Mouse (Mus musculus) cerebellum, postnatal 10 days (tissue): ENCODE results near the gene Myh9.
"Not testable (repeated sequence)": the region's sequence is repeated elsewhere in the genome, so short reads cannot be mapped to it uniquely, and the experiment has no call there.

ENCODE experiments used
- DNase-seq, 2 experiments: peaks; one replicate each; pipeline ENCODE4 v3.0.0; 2021; ENCODE audit warnings: mixed read lengths in 2 of 2

Myh9 gene

GRCm38 (mm10) chr15:77752443-77752842 is 89.5 kb downstream of the Myh9 start:
- DNase-seq: peak in 1 of 2 experiments; percentile 13

DNA sequence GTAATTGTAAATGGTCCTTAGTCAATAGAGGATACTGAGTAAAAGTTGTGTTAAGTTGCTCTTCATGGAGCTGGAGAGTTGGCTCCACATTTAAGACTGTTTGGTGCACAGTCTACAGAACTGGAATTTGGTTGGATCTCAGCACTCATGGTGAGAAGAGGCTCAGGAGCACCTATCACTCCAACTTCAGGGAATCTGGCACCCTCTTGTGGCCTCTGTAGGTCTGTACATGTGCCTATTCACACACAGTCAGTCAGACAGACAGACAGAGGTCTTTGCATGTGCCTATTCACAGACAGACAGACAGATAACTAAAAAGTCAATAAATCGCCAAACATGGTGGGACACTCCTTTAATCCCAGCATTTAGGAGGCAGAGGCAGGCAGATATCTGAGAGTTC is 91.5 kb downstream of the Myh9 start:
- peak; percentile 70 to 73 for DNase-seq

- DNase-seq: peak; percentile 89 to 92
Measured at GRCm38 (mm10) chr15:77749717-77750116, 92.3 kb downstream of the Myh9 start.

DNA sequence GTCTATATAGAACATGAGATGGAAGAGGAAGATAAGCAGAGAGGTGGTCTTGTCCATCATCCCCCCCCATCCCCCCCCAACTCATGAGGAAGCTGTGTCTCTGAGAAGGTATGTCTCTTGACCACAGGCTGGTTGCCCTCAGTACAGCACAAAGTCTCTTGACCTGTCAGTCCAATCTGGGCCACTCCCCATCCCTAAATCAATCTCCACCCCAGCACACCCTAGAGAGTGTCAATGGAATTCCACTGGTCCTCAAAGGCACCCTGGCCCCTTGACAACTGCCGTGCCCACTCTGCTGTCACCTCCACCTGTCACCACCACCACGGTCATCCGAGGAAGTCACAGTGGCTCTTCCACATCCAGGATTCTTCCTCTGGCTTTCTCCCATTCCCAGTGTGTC is 93.6 kb downstream of the Myh9 start:
- peak in 1 of 2 experiments; percentile 12 for DNase-seq

DNA sequence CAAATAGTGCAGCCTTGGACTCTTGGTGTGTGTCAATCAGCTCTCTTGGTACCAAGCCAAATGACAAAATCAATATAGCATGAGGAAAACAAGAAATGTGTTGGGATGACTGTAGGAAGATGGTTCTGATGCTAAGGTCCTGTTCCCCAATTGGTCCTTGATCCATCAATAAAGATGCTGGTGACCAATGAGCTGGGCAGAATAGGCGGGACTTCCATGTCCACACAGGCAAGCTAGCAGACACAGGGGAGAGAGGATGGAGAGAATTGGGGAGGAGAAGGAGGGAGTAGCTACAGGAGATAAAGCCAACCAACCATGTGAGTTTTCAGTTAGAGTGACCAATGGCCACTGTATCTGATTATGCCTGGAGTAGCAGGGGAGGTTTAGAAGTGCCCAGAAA is 95.6 kb downstream of the Myh9 start:
- DNase-seq: peak in 1 of 2 experiments; percentile 23

- peak; percentile 57 to 59 for DNase-seq
Measured at GRCm38 (mm10) chr15:77745081-77745480, 96.9 kb downstream of the Myh9 start.

GRCm38 (mm10) chr15:77744632-77745031 is 97.3 kb downstream of the Myh9 start:
- no peak for DNase-seq

- DNase-seq: not testable (repeated sequence)
Measured at GRCm38 (mm10) chr15:77741556-77741955, 100.4 kb downstream of the Myh9 start.

DNA sequence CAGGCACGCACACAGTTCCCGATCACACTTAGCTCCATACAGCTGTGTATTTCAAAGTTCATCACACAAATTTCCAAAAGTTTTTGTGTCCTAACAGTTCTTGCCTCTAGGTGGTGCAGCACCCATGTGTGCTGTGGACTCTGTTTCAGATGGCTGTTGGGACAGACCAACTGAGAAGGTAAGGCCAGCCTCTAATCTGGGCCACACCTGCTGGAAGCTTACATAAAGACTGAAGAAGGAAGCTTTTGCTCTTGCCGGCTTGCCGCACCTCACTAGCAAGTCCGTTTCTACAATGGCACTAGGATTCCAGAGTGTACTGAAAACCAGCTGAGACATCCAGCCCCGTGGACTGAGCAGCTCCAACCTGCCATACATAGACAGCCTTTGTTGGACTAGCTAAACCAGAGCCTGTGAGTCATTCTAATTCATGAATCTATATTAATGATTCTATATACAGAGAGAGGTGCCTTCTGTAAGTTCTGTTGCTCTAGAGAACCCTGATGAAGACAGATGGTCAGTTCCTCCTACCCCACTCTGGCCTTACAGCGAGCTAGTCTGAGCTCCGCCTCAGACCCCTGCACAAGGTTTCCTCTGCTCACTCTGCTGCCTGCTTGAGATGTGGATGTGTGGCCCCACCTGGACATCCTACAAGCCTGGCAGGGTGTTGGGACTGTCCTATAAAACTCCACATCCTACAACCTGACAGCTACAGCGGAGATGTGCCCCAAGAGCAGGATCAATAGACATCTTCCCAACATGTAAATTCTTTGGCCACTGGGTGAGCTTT is 101.3 kb downstream of the Myh9 start:
- no peak for DNase-seq

GRCm38 (mm10) chr15:77733903-77734302 is 108.1 kb downstream of the Myh9 start:
- DNase-seq: not testable (repeated sequence)

DNA sequence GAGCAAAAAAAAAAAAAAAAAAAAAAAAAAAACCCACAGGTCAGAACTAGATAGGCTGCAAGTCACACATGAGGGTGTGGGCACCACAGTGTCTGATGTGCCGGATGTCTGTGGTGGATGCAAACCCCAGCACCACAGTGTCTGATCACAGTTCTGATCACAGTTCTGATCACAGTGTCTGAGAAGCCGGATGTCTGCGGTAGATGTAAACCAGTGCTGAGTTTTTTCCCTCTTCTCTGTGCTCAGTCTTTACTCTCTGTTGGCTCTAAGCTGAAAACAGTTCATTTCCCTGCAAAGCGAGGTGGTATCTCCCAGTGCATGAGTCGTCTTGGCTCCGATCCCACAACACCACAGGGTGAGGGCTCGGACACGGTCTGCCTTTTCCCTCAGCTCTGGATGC is 108.6 kb downstream of the Myh9 start:
- peak; percentile 85 to 87 for DNase-seq

DNA sequence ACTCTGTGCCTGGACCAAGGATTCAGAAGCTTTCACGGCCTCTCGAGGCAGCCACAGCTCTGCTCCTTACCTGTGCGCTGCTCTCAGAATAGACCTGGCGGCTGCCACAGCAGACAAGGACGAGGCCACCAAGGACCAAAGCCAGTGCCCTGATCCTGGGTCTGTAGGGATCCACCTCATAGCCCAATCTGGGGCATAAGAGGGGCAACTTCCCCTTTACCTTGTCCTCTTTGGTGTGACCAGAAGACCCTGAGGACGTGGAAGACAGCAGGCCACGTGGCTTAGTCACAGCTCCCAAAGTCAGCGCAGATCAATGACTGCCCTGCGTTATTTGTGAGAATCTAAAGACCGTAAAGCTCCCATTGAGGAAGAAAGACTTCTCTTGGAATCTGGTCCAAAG is 109.1 kb downstream of the Myh9 start:
- DNase-seq: not testable (repeated sequence)

GRCm38 (mm10) chr15:77731605-77732004 is 110.4 kb downstream of the Myh9 start:
- DNase-seq: no peak

GRCm38 (mm10) chr15:77728739-77729138 is 113.2 kb downstream of the Myh9 start, which contains the start of gene Apol9b:
Apol9b (plus strand) TSS chr15:77729039.
- DNase-seq: not testable (repeated sequence)

DNA sequence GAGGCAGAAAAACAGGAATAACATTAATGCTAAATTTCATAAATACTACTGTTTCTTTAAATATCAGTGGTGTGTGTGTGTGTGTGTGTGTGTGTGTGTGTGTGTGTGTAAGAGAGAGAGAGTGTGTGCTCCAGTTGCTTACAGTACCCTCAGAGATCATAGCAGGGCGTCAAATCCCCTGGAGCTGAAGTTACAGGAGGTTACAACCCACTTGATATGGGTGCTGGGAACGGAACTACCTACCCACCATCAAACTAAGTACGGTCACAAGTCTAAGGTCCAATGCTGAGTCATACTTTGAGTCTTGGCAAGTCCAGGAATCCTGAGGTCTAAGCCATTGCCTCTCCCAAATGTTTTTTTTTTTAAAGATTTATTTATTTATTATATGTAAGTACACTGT is 114.2 kb downstream of the Myh9 start:
- DNase-seq: not testable (repeated sequence)

GRCm38 (mm10) chr15:77727139-77727538 is 114.8 kb downstream of the Myh9 start:
- peak in 1 of 2 experiments; percentile 31 for DNase-seq

- DNase-seq: peak in 1 of 2 experiments; percentile 28
Measured at GRCm38 (mm10) chr15:77725393-77726020, 116.5 kb downstream of the Myh9 start.

DNA sequence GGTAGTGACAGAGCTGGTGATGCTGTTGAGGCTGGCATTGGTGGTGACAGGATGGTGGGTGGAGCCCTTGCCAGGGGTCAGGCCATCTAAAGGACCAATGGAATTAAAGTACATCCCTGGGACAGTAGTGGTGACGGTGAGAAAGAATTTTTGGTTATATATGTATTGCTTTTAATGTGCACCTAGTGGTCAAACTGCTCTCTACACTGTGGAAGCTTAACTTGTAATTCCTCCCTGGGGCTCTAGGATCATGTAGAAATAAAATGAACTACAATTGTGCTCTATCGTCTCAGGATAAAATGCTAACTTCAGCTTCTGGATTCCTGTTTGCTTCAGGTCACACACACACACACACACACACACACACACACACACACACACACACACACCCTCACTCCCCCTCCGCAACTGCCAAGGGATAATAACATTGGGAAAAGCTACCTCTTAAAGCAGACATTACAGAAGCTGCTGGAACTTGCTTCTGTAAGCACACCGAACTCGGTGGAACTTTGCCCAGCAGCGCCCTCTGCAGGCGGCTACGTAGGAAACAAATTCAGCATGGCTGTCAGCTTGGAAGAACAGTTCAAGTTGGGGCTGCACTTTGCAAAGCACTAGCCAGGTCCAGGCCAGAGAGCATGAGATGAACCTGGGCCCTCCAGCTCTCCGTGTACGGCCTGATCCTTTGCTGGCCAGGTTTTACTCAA is 117.6 kb downstream of the Myh9 start:
- not testable (repeated sequence) for DNase-seq

DNA sequence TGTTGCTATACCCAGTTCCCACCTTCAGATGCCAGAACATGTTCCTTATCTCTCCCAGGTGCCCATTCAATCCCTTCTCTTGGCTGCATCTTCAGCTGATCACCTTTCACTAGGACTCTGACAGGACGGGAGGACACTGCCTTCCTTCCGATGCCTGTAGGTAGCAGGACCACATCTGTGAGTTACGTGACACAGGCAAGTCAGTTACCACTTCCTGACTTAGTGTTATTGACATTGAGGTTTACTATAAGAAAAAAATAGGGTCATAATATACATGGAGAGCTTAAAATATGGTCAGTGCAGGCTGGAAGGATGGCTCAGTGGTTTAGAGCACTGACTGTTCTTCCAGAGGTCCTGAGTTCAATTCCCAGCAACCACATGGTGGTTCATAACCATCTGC is 120.5 kb downstream of the Myh9 start:
- not testable (repeated sequence) for DNase-seq

GRCm38 (mm10) chr15:77718240-77718639 is 123.7 kb downstream of the Myh9 start:
- not testable (repeated sequence) for DNase-seq
